Mouse (Mus musculus) MEL (cell line): ENCODE measurements around the gene Rad51b.

Source experiments
- CHD1 ChIP-seq: IDR thresholded peaks from 2 replicates; pipeline ENCODE4 v1.6.1; 2012; ENCODE audit warnings: low read depth, mild to moderate bottlenecking, inconsistent platforms, low read length, improper control_type of control experiment
- CHD2 ChIP-seq: IDR thresholded peaks from 2 replicates; pipeline ENCODE4 v1.6.1; 2011; ENCODE audit warnings: low read length, improper control_type of control experiment
- CTCF ChIP-seq, 3 experiments: IDR thresholded peaks in 2 of 3; conservative IDR thresholded peaks in 1 of 3; 2 replicates each; pipeline ENCODE4 v1.5.1; 2011 to 2012; ENCODE audit warnings: low read length in 3 of 3, low read depth in 2 of 3, mild to moderate bottlenecking in 2 of 3, improper control_type of control experiment in 1 of 3, inconsistent platforms in 1 of 3, mixed read lengths in 1 of 3, moderate library complexity in 1 of 3; ENCODE audit not compliant: control insufficient read depth in 1 of 3, insufficient read depth in 1 of 3, poor library complexity in 1 of 3, severe bottlenecking in 1 of 3
- ELF1 ChIP-seq: IDR thresholded peaks from 2 replicates; pipeline ENCODE4 v1.6.1; 2014; ENCODE audit warnings: low read depth, mild to moderate bottlenecking, inconsistent platforms, low read length, improper control_type of control experiment, moderate library complexity
- EP300 ChIP-seq, 2 experiments: IDR thresholded peaks; 2 replicates each; pipeline ENCODE4 v1.6.1; 2011; ENCODE audit warnings: improper control_type of control experiment in 2 of 2, low read length in 2 of 2, low read depth in 1 of 2, mild to moderate bottlenecking in 1 of 2
- ETS1 ChIP-seq: IDR thresholded peaks from 2 replicates; pipeline ENCODE4 v1.6.1; 2012; ENCODE audit warnings: low read depth, mild to moderate bottlenecking, inconsistent platforms, low read length, improper control_type of control experiment, moderate library complexity
- GATA1 ChIP-seq: IDR thresholded peaks from 2 replicates; pipeline ENCODE4 v1.6.1; 2011; ENCODE audit warnings: low read depth, low read length, improper control_type of control experiment
- HCFC1 ChIP-seq: IDR thresholded peaks from 2 replicates; pipeline ENCODE4 v1.6.1; 2012; ENCODE audit warnings: low read depth, mild to moderate bottlenecking, inconsistent platforms, low read length, improper control_type of control experiment, moderate library complexity
- POLR2A ChIP-seq, 2 experiments: IDR thresholded peaks; 2 replicates each; pipeline ENCODE4 v1.6.1; 2011 to 2012; ENCODE audit warnings: low read length in 2 of 2, mild to moderate bottlenecking in 2 of 2, control low read depth in 1 of 2, improper control_type of control experiment in 1 of 2, low read depth in 1 of 2, moderate library complexity in 1 of 2; ENCODE audit not compliant: control insufficient read depth in 1 of 2, insufficient read depth in 1 of 2, poor library complexity in 1 of 2
- ZKSCAN1 ChIP-seq: IDR thresholded peaks from 2 replicates; pipeline ENCODE4 v1.6.1; 2012; ENCODE audit warnings: low read depth, mild to moderate bottlenecking, inconsistent platforms, low read length, improper control_type of control experiment, moderate library complexity
- ZNF384 ChIP-seq: IDR thresholded peaks from 2 replicates; pipeline ENCODE4 v1.6.1; 2012; ENCODE audit warnings: low read depth, mild to moderate bottlenecking, inconsistent platforms, low read length, improper control_type of control experiment

DNA sequence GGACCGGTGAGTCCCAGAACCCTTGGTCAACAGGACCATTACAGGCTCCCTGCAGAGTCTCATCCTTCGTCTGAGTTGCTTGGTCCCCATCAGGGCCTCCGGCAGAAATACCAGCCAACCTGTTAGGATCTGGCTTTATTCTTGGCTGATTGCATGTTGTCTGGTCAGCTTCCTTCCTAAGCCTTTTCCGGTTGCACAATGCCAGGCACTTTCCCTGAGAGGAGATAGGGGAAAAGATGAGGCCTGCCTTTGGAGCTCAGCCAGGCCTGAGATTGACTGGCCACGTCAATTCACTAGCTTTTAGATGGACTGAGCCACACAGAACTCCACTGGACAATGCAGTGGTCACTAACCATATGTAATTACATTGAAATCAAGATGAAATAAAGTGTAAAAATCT is 552.9 kb downstream of the Rad51b start:
- no peak for TF ChIP-seq EP300 (IDR thresholded peaks at IDR 0.05; ENCODE audit: low read depth in 1 of 2, low read length in 2 of 2)
- no peak for TF ChIP-seq ETS1
- TF ChIP-seq GATA1, result no peak
- no peak for TF ChIP-seq CHD1
- no peak for TF ChIP-seq ZKSCAN1
- no peak for TF ChIP-seq HCFC1
- no peak for TF ChIP-seq POLR2A (IDR thresholded peaks at IDR 0.05; ENCODE audit: control insufficient read depth in 1 of 2, insufficient read depth in 1 of 2, low read depth in 1 of 2, low read length in 2 of 2, poor library complexity in 1 of 2)
- TF ChIP-seq CTCF (IDR thresholded peaks at IDR 0.05 in 2 of 3, conservative IDR thresholded peaks at IDR 0.05 in 1 of 3; ENCODE audit: control insufficient read depth in 1 of 3, insufficient read depth in 1 of 3, low read depth in 2 of 3, low read length in 3 of 3, poor library complexity in 1 of 3, severe bottlenecking in 1 of 3), result no peak
- no peak for TF ChIP-seq ZNF384
- TF ChIP-seq ELF1, result no peak
- no peak for TF ChIP-seq CHD2
